Mouse (Mus musculus): ENCODE measurements around the gene Cyp2d26. TPM values are rescaled to one million over a fixed set of nuclear protein-coding genes. Genes with fewer than 3 reads are reported as not detected.

Gene Cyp2d26
- not detected in 2 replicates for polyA plus RNA-seq (2014; fragmentation: Nextera tagmentation; extraction: Ambion mirVana)

GRCm38 (mm10) chr15:82794277-82794676, at the start of gene Cyp2d26:
Gene Cyp2d26, minus strand, starts transcription at chr15:82794294.
- Histone ChIP-seq H3K4me2 (replicated peaks; ENCODE audit: low read depth, low read length) (no peak within 1 kb of the TSS), H3K4me3 (ENCODE audit: low read depth, low read length) (no peak within 1 kb of the TSS), H3K4me1 (replicated peaks; ENCODE audit: control insufficient read depth, insufficient read depth, low read length) (no peaks in the 10 kb centered on the region), H3K9me3 (ENCODE audit: control insufficient read depth, low read length) (no peaks in the 10 kb centered on the region), H3K9ac (ENCODE audit: low read depth, low read length) (no peak within 1 kb of the TSS), H3K36me3 (ENCODE audit: control insufficient read depth, insufficient read depth, low read length) (no peaks in the 10 kb centered on the region), H3K27me3 (ENCODE audit: control insufficient read depth, insufficient read depth, low read length) (no peaks in the 10 kb centered on the region), H3K27ac (ENCODE audit: low read depth, low read length) (no peak within 1 kb of the TSS)
- no peak for DNase-seq (ENCODE audit: low spot score)
- 86% methylated on average over 5 of the region's 5 CpGs for WGBS
- no peak for ATAC-seq (ENCODE audit: low FRiP score)

GRCm38 (mm10) chr15:82839146-82839545, 45.1 kb upstream of the Cyp2d26 start:
- Histone ChIP-seq H3K27me3 (ENCODE audit: control insufficient read depth, insufficient read depth, low read length) (no peaks in the 10 kb centered on the region), H3K4me2 (replicated peaks; ENCODE audit: low read depth, low read length) (no peak overlapping the region), H3K9me3 (ENCODE audit: control insufficient read depth, low read length) (no peaks in the 10 kb centered on the region), H3K36me3 (ENCODE audit: control insufficient read depth, insufficient read depth, low read length) (no peaks in the 10 kb centered on the region), H3K27ac (ENCODE audit: low read depth, low read length) (no peak overlapping the region), H3K4me1 (replicated peaks; ENCODE audit: control insufficient read depth, insufficient read depth, low read length) (no peaks in the 10 kb centered on the region), H3K9ac (ENCODE audit: low read depth, low read length) (no peak overlapping the region), H3K4me3 (ENCODE audit: low read depth, low read length) (no peak overlapping the region)
- no peak for DNase-seq (ENCODE audit: low spot score)
- no peak for ATAC-seq (ENCODE audit: low FRiP score)
- 95% methylated on average over 3 of the region's 3 CpGs for WGBS

- Histone ChIP-seq H3K9ac (ENCODE audit: low read depth, low read length) (no peak overlapping the region), H3K4me1 (replicated peaks; ENCODE audit: control insufficient read depth, insufficient read depth, low read length) (no peaks in the 10 kb centered on the region), H3K27me3 (ENCODE audit: control insufficient read depth, insufficient read depth, low read length) (no peaks in the 10 kb centered on the region), H3K9me3 (ENCODE audit: control insufficient read depth, low read length) (no peaks in the 10 kb centered on the region), H3K4me2 (replicated peaks; ENCODE audit: low read depth, low read length) (no peak overlapping the region), H3K36me3 (ENCODE audit: control insufficient read depth, insufficient read depth, low read length) (no peaks in the 10 kb centered on the region), H3K4me3 (ENCODE audit: low read depth, low read length) (no peak overlapping the region), H3K27ac (ENCODE audit: low read depth, low read length) (no peak overlapping the region)
- DNase-seq (ENCODE audit: low spot score) (no peak), ATAC-seq (ENCODE audit: low FRiP score) (no peak)
- 94% methylated on average over 6 of the region's 6 CpGs for WGBS
These were observed 35.8 kb upstream of the Cyp2d26 start for GRCm38 (mm10) chr15:82829917-82830316.

- Histone ChIP-seq H3K9me3 (ENCODE audit: control insufficient read depth, low read length) (no peaks in the 10 kb centered on the region), H3K27ac (ENCODE audit: low read depth, low read length) (no peak overlapping the region), H3K9ac (ENCODE audit: low read depth, low read length) (no peak overlapping the region), H3K4me1 (replicated peaks; ENCODE audit: control insufficient read depth, insufficient read depth, low read length) (no peaks in the 10 kb centered on the region), H3K4me2 (replicated peaks; ENCODE audit: low read depth, low read length) (no peak overlapping the region), H3K27me3 (ENCODE audit: control insufficient read depth, insufficient read depth, low read length) (no peaks in the 10 kb centered on the region), H3K36me3 (ENCODE audit: control insufficient read depth, insufficient read depth, low read length) (no peaks in the 10 kb centered on the region), H3K4me3 (ENCODE audit: low read depth, low read length) (no peak overlapping the region)
- DNase-seq (ENCODE audit: low spot score) (no peak), ATAC-seq (ENCODE audit: low FRiP score) (no peak)
These were observed 31.8 kb upstream of the Cyp2d26 start for GRCm38 (mm10) chr15:82825866-82826265.

GRCm38 (mm10) chr15:82822347-82822746, 28.3 kb upstream of the Cyp2d26 start:
- Histone ChIP-seq H3K36me3 (ENCODE audit: control insufficient read depth, insufficient read depth, low read length) (no peaks in the 10 kb centered on the region), H3K4me1 (replicated peaks; ENCODE audit: control insufficient read depth, insufficient read depth, low read length) (no peaks in the 10 kb centered on the region), H3K27ac (ENCODE audit: low read depth, low read length) (no peak overlapping the region), H3K27me3 (ENCODE audit: control insufficient read depth, insufficient read depth, low read length) (no peaks in the 10 kb centered on the region), H3K4me3 (ENCODE audit: low read depth, low read length) (no peak overlapping the region), H3K4me2 (replicated peaks; ENCODE audit: low read depth, low read length) (no peak overlapping the region), H3K9ac (ENCODE audit: low read depth, low read length) (no peak overlapping the region), H3K9me3 (ENCODE audit: control insufficient read depth, low read length) (no peaks in the 10 kb centered on the region)
- WGBS: 66% methylated on average over 3 of the region's 4 CpGs
- ATAC-seq (ENCODE audit: low FRiP score): no peak
- no peak for DNase-seq (ENCODE audit: low spot score)

- 93% methylated on average over 1 of the region's 1 CpGs for WGBS
- no peak overlapping the region for H3K4me3 ChIP-seq (ENCODE audit: low read depth, low read length)
- no peaks in the 10 kb centered on the region for H3K9me3 ChIP-seq (ENCODE audit: control insufficient read depth, low read length)
- H3K9ac ChIP-seq (ENCODE audit: low read depth, low read length): no peak overlapping the region
- no peaks in the 10 kb centered on the region for H3K4me1 ChIP-seq (replicated peaks; ENCODE audit: control insufficient read depth, insufficient read depth, low read length)
- H3K36me3 ChIP-seq (ENCODE audit: control insufficient read depth, insufficient read depth, low read length): no peaks in the 10 kb centered on the region
- H3K4me2 ChIP-seq (replicated peaks; ENCODE audit: low read depth, low read length): no peak overlapping the region
- no peak overlapping the region for H3K27ac ChIP-seq (ENCODE audit: low read depth, low read length)
- ATAC-seq (ENCODE audit: low FRiP score) (no peak), DNase-seq (ENCODE audit: low spot score) (no peak)
- H3K27me3 ChIP-seq (ENCODE audit: control insufficient read depth, insufficient read depth, low read length): no peaks in the 10 kb centered on the region
These were observed 27.6 kb upstream of the Cyp2d26 start for GRCm38 (mm10) chr15:82821657-82822056.

- DNase-seq (ENCODE audit: low spot score) (no peak), ATAC-seq (ENCODE audit: low FRiP score) (no peak)
- Histone ChIP-seq H3K9ac (ENCODE audit: low read depth, low read length) (no peak overlapping the region), H3K27me3 (ENCODE audit: control insufficient read depth, insufficient read depth, low read length) (no peaks in the 10 kb centered on the region), H3K36me3 (ENCODE audit: control insufficient read depth, insufficient read depth, low read length) (no peaks in the 10 kb centered on the region), H3K9me3 (ENCODE audit: control insufficient read depth, low read length) (no peaks in the 10 kb centered on the region), H3K4me3 (ENCODE audit: low read depth, low read length) (no peak overlapping the region), H3K4me2 (replicated peaks; ENCODE audit: low read depth, low read length) (no peak overlapping the region), H3K4me1 (replicated peaks; ENCODE audit: control insufficient read depth, insufficient read depth, low read length) (no peaks in the 10 kb centered on the region), H3K27ac (ENCODE audit: low read depth, low read length) (no peak overlapping the region)
- WGBS: 83% methylated on average over 4 of the region's 4 CpGs
These were observed 21.2 kb upstream of the Cyp2d26 start for GRCm38 (mm10) chr15:82815296-82815695.

GRCm38 (mm10) chr15:82814806-82815205, 20.7 kb upstream of the Cyp2d26 start:
- Histone ChIP-seq H3K27ac (ENCODE audit: low read depth, low read length) (no peak overlapping the region), H3K4me3 (ENCODE audit: low read depth, low read length) (no peak overlapping the region), H3K36me3 (ENCODE audit: control insufficient read depth, insufficient read depth, low read length) (no peaks in the 10 kb centered on the region), H3K27me3 (ENCODE audit: control insufficient read depth, insufficient read depth, low read length) (no peaks in the 10 kb centered on the region), H3K4me2 (replicated peaks; ENCODE audit: low read depth, low read length) (no peak overlapping the region), H3K9me3 (ENCODE audit: control insufficient read depth, low read length) (no peaks in the 10 kb centered on the region), H3K9ac (ENCODE audit: low read depth, low read length) (no peak overlapping the region), H3K4me1 (replicated peaks; ENCODE audit: control insufficient read depth, insufficient read depth, low read length) (no peaks in the 10 kb centered on the region)
- 73% methylated on average over 4 of the region's 4 CpGs for WGBS
- no peak for ATAC-seq (ENCODE audit: low FRiP score)
- peak; percentile 74 for DNase-seq (ENCODE audit: low spot score)

GRCm38 (mm10) chr15:82814321-82814720, 20.2 kb upstream of the Cyp2d26 start:
- 90% methylated on average over 7 of the region's 7 CpGs for WGBS
- Histone ChIP-seq H3K27ac (ENCODE audit: low read depth, low read length) (no peak overlapping the region), H3K36me3 (ENCODE audit: control insufficient read depth, insufficient read depth, low read length) (no peaks in the 10 kb centered on the region), H3K9me3 (ENCODE audit: control insufficient read depth, low read length) (no peaks in the 10 kb centered on the region), H3K27me3 (ENCODE audit: control insufficient read depth, insufficient read depth, low read length) (no peaks in the 10 kb centered on the region), H3K9ac (ENCODE audit: low read depth, low read length) (no peak overlapping the region), H3K4me3 (ENCODE audit: low read depth, low read length) (no peak overlapping the region), H3K4me1 (replicated peaks; ENCODE audit: control insufficient read depth, insufficient read depth, low read length) (no peaks in the 10 kb centered on the region), H3K4me2 (replicated peaks; ENCODE audit: low read depth, low read length) (no peak overlapping the region)
- no peak for ATAC-seq (ENCODE audit: low FRiP score)
- no peak for DNase-seq (ENCODE audit: low spot score)

Data from hindbrain, embryonic 11.5 days (tissue).